Mouse (Mus musculus) cerebellum, adult (tissue): ENCODE results near the gene Plekha5.

Experiments used
- ATAC-seq: cut with Nextera tagmentation; 2 replicates; pipeline ENCODE4 v1.9.2; 2017; ENCODE audit warnings: mild to moderate bottlenecking, moderate library complexity, mixed read lengths; ENCODE audit not compliant: insufficient number of reproducible peaks, low FRiP score, low TSS enrichment

The Plekha5 gene

GRCm38 (mm10) chr6:140453454-140453853 lies 29.6 kb downstream of the Plekha5 start:
- no peak for ATAC-seq

GRCm38 (mm10) chr6:140454388-140454787 lies 30.5 kb downstream of the Plekha5 start:
- ATAC-seq = no peak

GRCm38 (mm10) chr6:140455851-140456250 lies 32.0 kb downstream of the Plekha5 start:
- ATAC-seq = no peak

- ATAC-seq = no peak
Observed at GRCm38 (mm10) chr6:140456393-140457163, 32.7 kb downstream of the Plekha5 start.

GRCm38 (mm10) chr6:140460398-140460797 lies 36.5 kb downstream of the Plekha5 start:
- no peak for ATAC-seq

- ATAC-seq = no peak
Observed at GRCm38 (mm10) chr6:140464818-140465217, 41.0 kb downstream of the Plekha5 start.

- ATAC-seq = no peak
Observed at GRCm38 (mm10) chr6:140465946-140466646, 42.2 kb downstream of the Plekha5 start.

- no peak for ATAC-seq
Observed at GRCm38 (mm10) chr6:140466841-140467240, 43.0 kb downstream of the Plekha5 start.

GRCm38 (mm10) chr6:140467851-140468250 lies 44.0 kb downstream of the Plekha5 start:
- no peak for ATAC-seq

GRCm38 (mm10) chr6:140469791-140470190 lies 45.9 kb downstream of the Plekha5 start:
- ATAC-seq = no peak

GRCm38 (mm10) chr6:140471751-140472150 lies 47.9 kb downstream of the Plekha5 start:
- no peak for ATAC-seq

GRCm38 (mm10) chr6:140472345-140472744 lies 48.5 kb downstream of the Plekha5 start:
- 0 out of 2 replicates have a peak, but pooled peaks have one; percentile 38 for ATAC-seq

- ATAC-seq = peak; percentile 76
Observed at GRCm38 (mm10) chr6:140475393-140476087, 51.7 kb downstream of the Plekha5 start.

GRCm38 (mm10) chr6:140476981-140477380 lies 53.1 kb downstream of the Plekha5 start:
- ATAC-seq = no peak

GRCm38 (mm10) chr6:140478031-140478430 lies 54.2 kb downstream of the Plekha5 start:
- no peak for ATAC-seq

- ATAC-seq = no peak
Observed at GRCm38 (mm10) chr6:140478943-140479342, 55.1 kb downstream of the Plekha5 start.

- no peak for ATAC-seq
Observed at GRCm38 (mm10) chr6:140480425-140481081, 56.7 kb downstream of the Plekha5 start.

- peak; percentile 56 for ATAC-seq
Observed at GRCm38 (mm10) chr6:140481701-140482460, 58.0 kb downstream of the Plekha5 start.

GRCm38 (mm10) chr6:140484170-140484569 lies 60.3 kb downstream of the Plekha5 start:
- peak; percentile 67 for ATAC-seq

- no peak for ATAC-seq
Observed at GRCm38 (mm10) chr6:140485636-140486035, 61.8 kb downstream of the Plekha5 start.
